Mouse (Mus musculus) layer of hippocampus, postnatal 14 days (tissue): Measurements from ENCODE around the gene Ppp1r15b. TPM values are rescaled to one million over a fixed set of nuclear protein-coding genes. Genes with fewer than 3 reads are reported as not detected.

Experiments
- DNase-seq, 2 experiments: peaks; one replicate each; pipeline ENCODE4 v3.0.0; 2021 to 2022; ENCODE audit warnings: low spot score in 2 of 2, mixed read lengths in 1 of 2
- total RNA-seq, 2 experiments: library from RNA; stranded (reverse); gene quantifications; 2 replicates each; pipeline ENCODE4 v1.2.3; 2021

Gene Ppp1r15b
- total RNA-seq, 2 experiments from 2014 or later, result 45.3 to 45.9 TPM

- no peak for DNase-seq
These were observed 10.8 kb upstream of the Ppp1r15b start for GRCm38 (mm10) chr1:133119931-133120712.

DNA sequence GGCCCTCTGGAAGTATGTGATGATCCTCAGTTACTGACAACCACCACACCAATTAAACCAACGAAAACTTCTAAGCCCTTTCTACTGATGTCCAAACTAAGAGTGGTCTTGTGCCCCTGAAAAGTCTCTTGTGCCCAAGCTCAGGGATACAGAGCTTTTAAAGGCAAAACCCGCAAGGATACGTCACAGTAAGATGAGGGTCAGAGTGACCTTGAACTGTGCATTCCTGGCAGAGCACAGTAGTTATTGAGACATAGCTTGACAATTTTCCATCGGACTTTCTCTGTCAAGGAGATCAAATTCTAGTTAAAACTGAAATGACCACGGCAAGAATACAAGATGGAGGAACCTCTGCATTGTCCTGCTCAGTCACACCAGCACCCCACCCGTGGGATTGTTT is 9.7 kb upstream of the Ppp1r15b start:
- no peak for DNase-seq

GRCm38 (mm10) chr1:133124137-133124536 is 6.8 kb upstream of the Ppp1r15b start:
- no peak for DNase-seq

- no peak for DNase-seq
These were observed 5.1 kb upstream of the Ppp1r15b start for GRCm38 (mm10) chr1:133125640-133126364.

GRCm38 (mm10) chr1:133126365-133126740 is 4.6 kb upstream of the Ppp1r15b start:
- DNase-seq, result no peak

DNA sequence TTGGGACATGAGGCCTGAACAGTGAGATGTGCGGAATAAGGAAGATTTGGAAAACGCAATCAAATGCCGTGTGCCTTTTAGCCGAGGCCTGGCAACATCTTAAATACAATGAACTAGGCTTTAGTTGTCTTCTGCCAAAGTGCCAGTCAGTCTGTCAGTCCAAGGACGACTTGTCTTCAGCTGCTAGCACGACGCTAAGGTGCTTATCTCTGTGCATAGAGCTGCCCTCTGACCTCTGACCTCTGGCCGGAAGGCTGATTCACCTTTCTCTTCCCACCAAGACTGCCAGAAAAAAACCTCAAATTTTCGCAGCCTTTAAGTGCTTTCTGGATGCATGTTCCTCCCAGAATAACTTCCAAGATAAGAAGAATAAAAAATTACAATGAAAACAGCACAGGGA is 3.6 kb upstream of the Ppp1r15b start:
- no peak for DNase-seq

DNA sequence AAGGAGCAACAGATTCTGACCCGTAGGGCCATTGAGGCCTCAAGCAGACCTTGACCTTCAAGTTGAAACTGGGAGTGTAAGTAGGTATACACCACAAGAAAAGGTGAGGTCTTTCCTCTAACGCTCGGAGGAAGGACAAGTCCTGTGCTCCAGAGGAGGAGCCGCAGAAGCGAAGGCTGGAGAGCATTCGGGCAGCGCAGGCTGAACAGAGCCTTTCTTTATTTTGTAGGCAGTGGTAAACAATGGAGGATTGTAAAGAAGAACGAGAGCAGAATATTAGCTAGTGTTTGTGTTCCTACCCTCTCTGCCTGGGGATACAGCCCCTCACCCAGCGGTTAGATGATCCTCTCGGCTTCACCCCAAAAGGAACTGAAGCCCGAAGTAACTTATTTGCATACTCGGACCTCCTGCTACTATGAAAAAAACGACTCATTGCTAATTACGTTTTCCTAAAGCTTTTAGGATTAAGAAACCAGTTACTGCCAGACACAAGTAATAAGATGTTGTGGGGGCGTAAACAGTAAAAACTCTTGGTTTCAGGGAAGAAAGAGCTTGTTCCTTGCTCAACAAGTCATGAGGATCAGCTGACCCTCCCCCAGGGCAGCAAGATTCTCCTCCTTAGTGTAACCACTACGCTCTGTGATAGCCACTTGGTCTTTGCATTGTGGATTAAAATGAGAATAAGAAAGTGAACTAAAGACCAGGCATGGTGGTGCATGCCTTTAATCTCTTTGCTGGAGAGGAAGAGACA is 1.3 kb upstream of the Ppp1r15b start:
- peak in 1 of 2 experiments; percentile 33 for DNase-seq

DNA sequence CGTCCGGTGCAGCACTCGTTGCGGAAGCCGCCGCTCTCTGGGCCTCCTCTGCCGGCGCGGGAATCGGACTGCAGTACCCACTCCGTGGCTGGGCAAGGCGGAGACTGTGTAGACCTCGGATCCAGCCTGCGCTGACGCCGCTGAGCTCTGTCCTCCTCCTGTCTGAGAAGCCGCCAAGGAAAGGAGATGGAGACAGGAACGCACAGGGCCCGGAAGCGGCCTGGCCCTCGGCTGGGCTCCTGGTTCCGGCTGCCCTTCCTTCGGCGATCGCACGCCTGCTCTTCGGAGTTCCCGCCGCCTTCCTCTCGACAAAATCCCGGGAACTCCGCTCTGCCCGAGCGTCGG is 590 bp downstream of the Ppp1r15b start:
- no peak for DNase-seq

DNA sequence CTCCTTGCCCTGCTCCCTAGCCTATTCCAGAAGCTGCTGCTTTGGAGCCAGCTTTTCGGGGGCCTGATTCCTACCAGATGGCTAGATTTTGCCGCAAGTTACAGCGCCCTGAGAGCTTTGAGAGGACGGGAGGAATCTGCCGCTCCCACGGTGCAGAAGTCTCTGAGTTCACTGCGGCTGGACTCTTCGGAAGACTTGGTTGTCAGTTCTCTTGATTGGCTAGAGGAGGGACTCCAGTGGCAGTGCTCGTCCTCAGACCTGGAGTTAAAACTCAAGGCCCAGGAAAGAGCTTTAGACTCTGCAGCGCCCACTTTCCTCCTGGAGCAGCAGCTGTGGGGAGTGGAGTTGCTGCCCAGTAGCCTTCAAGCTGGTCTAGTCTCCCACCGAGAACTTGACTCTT is 993 bp downstream of the Ppp1r15b start:
- peak; percentile 13 to 35 for DNase-seq

GRCm38 (mm10) chr1:133132388-133133326 is 1.7 kb downstream of the Ppp1r15b start:
- DNase-seq, result no peak

- DNase-seq, result no peak
These were observed 2.5 kb downstream of the Ppp1r15b start for GRCm38 (mm10) chr1:133133425-133133824.

- DNase-seq, result no peak
These were observed 3.1 kb downstream of the Ppp1r15b start for GRCm38 (mm10) chr1:133134071-133134470.

GRCm38 (mm10) chr1:133134881-133135280 is 3.9 kb downstream of the Ppp1r15b start:
- DNase-seq, result no peak

DNA sequence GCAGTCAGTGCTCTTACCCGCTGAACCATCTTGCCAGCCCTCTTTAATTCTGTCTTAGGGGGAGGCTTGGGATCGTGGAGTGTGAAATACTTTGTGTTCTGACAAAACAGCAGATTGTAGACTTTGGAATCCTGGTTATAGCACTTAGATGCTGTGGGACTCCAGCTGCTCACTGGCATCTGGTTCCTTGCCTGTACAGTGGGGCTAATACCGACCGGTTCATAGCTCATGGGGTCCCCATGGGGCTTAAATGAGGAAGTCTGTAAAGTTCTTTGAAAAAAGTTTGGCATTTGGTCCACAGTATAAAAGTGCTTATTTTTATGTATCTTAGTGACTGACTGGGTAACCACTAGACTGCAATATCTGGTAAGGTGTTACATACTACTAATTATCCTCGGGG is 4.9 kb downstream of the Ppp1r15b start:
- no peak for DNase-seq

- no peak for DNase-seq
These were observed 7.5 kb downstream of the Ppp1r15b start for GRCm38 (mm10) chr1:133138401-133138800.

DNA sequence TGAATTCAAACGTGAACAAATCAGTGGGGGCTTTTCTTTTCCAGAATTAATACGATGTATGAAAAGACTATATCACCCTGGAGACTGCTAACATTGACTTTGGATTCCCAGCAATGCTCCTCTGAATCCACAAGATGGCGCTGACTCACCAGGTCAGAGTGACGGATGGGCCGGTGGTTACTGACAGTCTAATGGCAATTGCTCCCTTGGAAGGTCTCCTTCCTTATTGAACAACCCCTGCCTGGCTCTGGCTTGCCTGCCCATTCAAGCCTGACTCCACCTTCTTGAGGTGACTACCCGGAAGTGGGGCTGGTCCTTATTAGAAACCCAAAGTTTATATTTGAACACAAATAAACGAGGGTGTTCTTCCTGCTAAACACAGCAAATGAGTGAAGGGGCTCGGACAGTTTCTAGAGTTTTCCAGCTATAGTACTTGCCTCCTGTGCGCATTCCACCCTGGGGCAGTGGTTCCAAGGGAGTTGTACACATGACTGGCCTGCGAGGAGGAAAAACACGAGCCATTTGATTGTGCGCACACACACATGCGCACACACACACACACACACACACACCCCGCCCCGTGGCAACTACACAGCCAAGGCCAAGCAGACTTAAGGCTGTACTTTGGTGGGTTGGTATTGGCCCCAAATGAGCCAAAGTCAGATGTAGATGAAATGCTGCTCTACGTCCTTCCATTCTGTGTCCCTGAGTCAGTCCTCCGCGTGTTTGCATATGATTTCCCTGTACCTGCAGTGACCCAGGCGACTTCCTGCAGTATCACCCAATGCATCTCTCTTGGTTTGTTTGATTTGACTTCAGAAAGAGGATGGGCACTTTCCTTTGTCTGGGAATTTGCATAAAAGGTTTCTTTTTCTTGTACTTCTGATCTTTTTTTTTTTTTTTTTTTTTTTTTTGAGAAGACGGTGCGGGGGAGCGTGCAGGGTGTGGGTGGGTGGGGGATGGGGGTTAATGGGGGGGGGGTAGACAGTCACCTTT is 15.4 kb downstream of the Ppp1r15b start:
- DNase-seq, result peak in 1 of 2 experiments; percentile 67

GRCm38 (mm10) chr1:133147324-133147723 is 16.4 kb downstream of the Ppp1r15b start:
- no peak for DNase-seq

GRCm38 (mm10) chr1:133148122-133148521 is 17.2 kb downstream of the Ppp1r15b start:
- DNase-seq, result no peak

DNA sequence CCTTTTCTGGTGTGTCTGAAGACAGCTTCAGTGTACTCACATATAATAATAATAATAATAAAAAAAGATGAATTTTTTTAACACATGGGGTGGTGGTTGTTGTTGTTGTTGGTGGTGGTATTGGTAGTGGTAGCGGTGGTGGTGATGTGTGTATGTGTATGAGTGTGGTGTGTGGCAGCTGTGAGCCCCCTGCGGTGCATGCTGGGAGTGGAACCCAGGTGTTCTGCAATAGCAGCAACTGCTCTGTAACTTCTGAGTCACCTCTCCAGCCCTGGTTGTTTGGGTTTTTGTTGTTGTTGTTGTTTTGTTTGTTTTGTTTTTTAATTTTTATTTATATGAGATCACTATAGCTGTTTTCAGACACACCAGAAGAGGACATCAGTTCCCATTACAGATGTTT is 19.6 kb downstream of the Ppp1r15b start:
- DNase-seq, result no peak

DNA sequence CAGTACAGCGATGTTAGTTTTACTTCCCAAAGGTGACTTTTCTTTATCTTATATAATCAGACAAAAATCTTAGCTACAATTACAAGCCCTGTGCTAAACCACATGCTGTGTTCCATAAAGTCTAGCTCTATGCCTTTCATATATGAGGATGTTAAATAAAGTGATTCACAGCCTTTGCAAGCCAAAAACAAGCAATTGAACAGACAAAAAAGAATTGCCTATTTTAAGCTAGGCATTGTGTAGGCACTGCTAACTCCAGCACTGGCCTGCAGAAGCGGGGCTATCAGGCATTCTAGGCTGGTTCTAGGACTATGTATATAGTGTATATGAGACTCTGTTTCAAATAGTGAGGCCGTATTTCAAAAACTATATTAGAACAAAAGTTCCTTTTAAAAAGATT is 21.3 kb downstream of the Ppp1r15b start:
- no peak for DNase-seq
